Mouse (Mus musculus) lung, postnatal 0 days (tissue): Measurements from ENCODE around the gene D630003M21Rik. TPM values are rescaled to one million over a fixed set of nuclear protein-coding genes. Genes with fewer than 3 reads are reported as not detected.

Experiments
- ATAC-seq: fragments of 200-750 bp; cut with Nextera tagmentation; 2 replicates; pipeline ENCODE4 v1.8.0; 2017; ENCODE audit warnings: moderate library complexity
- DNase-seq: peaks from one replicate; pipeline ENCODE4 v3.0.0-alpha.2; 2016; ENCODE audit warnings: low spot score
- H3K27ac ChIP-seq: fragments of 300-500 bp; sonication (generic); 2 replicates; pipeline ENCODE4 v1.5.1; 2014; ENCODE audit warnings: antibody characterized with exemption, mild to moderate bottlenecking, low read length, mixed read lengths
- H3K27me3 ChIP-seq: fragments of 300-500 bp; sonication (generic); replicated peaks from 2 replicates; pipeline ENCODE4 v1.6.1; 2014; ENCODE audit warnings: low read length, mixed read lengths; ENCODE audit not compliant: insufficient read depth
- H3K36me3 ChIP-seq: fragments of 300-500 bp; sonication (generic); 2 replicates; pipeline ENCODE4 v1.6.1; 2014; ENCODE audit warnings: low read length, mixed read lengths; ENCODE audit not compliant: insufficient read depth
- H3K4me1 ChIP-seq: fragments of 300-500 bp; sonication (generic); 2 replicates; pipeline ENCODE4 v1.6.1; 2014; ENCODE audit warnings: antibody characterized with exemption, low read depth, low read length, mixed read lengths; ENCODE audit not compliant: insufficient read depth
- H3K4me2 ChIP-seq: fragments of 300-500 bp; sonication (generic); replicated peaks from 2 replicates; pipeline ENCODE4 v1.6.1; 2014; ENCODE audit warnings: low read depth, mild to moderate bottlenecking, low read length, moderate library complexity, mixed read lengths
- H3K4me3 ChIP-seq: fragments of 300-500 bp; sonication (generic); 2 replicates; pipeline ENCODE4 v1.5.1; 2014; ENCODE audit warnings: low read depth, low read length
- H3K9ac ChIP-seq: fragments of 300-500 bp; sonication (generic); replicated peaks from 2 replicates; pipeline ENCODE4 v1.6.1; 2014; ENCODE audit warnings: low read depth, mild to moderate bottlenecking
- H3K9me3 ChIP-seq: fragments of 300-500 bp; sonication (generic); 2 replicates; pipeline ENCODE4 v1.6.1; 2016; ENCODE audit warnings: low read length, mixed read lengths
- CTCF ChIP-seq: IDR thresholded peaks from 2 replicates; pipeline ENCODE4 v1.5.1; 2016; ENCODE audit warnings: antibody characterized with exemption, mild to moderate bottlenecking
- EP300 ChIP-seq: IDR thresholded peaks from 2 replicates; pipeline ENCODE4 v1.6.1; 2016; ENCODE audit warnings: antibody characterized with exemption, mild to moderate bottlenecking, control low read depth
- WGBS: fragments of 180-500 bp; shearing (Covaris S2); extraction: QIAGEN DNeasy Blood & Tissue Kit; methylation state at CpG from one replicate; pipeline ENCODE4 v1.1.7; 2014; 5-methylcytosine and 5-hydroxymethylcytosine counted together
- polyA plus RNA-seq: library from polyadenylated mRNA; unstranded; fragments of >200 nt; fragmentation: Nextera tagmentation; extraction: Ambion mirVana; gene quantifications from 2 replicates; pipeline ENCODE4 v1.2.1, GENCODE M21; 2015

D630003M21Rik gene
- polyA plus RNA-seq, 1 experiment from 2014 or later: 0.85 TPM

GRCm38 (mm10) chr2:158161761-158162160, 67.3 kb downstream of the D630003M21Rik start:
- H3K36me3 ChIP-seq: no peaks in the 10 kb centered on the region
- TF ChIP-seq EP300 (peak; percentile 53; the same call in 1 of the 2 replicates), CTCF (no peak)
- DNase-seq: peak; percentile 87
- no peaks in the 10 kb centered on the region for H3K27me3 ChIP-seq
- peaks cover 9% of the 10 kb centered on the region for H3K4me1 ChIP-seq
- H3K4me3 ChIP-seq: no peak overlapping the region
- ATAC-seq: peak; percentile 81
- H3K9ac ChIP-seq: no peak overlapping the region
- H3K4me2 ChIP-seq: no peak overlapping the region
- no peaks in the 10 kb centered on the region for H3K9me3 ChIP-seq
- H3K27ac ChIP-seq: peak overlapping the region; percentile 66
- WGBS: 58% methylated on average over 6 of the region's 6 CpGs

- ATAC-seq: peak; percentile 67
- H3K36me3 ChIP-seq: no peaks in the 10 kb centered on the region
- H3K4me2 ChIP-seq: peak overlapping the region; percentile 36
- peak overlapping the region; percentile 79 for H3K27ac ChIP-seq
- peaks cover 9% of the 10 kb centered on the region for H3K4me1 ChIP-seq
- no peaks in the 10 kb centered on the region for H3K9me3 ChIP-seq
- 15% methylated on average over 7 of the region's 7 CpGs for WGBS
- H3K9ac ChIP-seq: no peak overlapping the region
- no peaks in the 10 kb centered on the region for H3K27me3 ChIP-seq
- no peak for TF ChIP-seq EP300
- no peak for TF ChIP-seq CTCF
- H3K4me3 ChIP-seq: no peak overlapping the region
- DNase-seq: peak; percentile 78
Measured at GRCm38 (mm10) chr2:158159376-158160235, 69.4 kb downstream of the D630003M21Rik start.

GRCm38 (mm10) chr2:158157654-158158053, 71.4 kb downstream of the D630003M21Rik start:
- Histone ChIP-seq H3K4me2 (no peak overlapping the region), H3K27me3 (no peaks in the 10 kb centered on the region), H3K36me3 (no peaks in the 10 kb centered on the region), H3K9ac (no peak overlapping the region), H3K4me3 (no peak overlapping the region), H3K27ac (no peak overlapping the region), H3K4me1 (peaks cover 12% of the 10 kb centered on the region), H3K9me3 (no peaks in the 10 kb centered on the region)
- ATAC-seq: no peak
- no peak for DNase-seq
- TF ChIP-seq CTCF (no peak), EP300 (no peak)
- WGBS: 79% methylated on average over 8 of the region's 8 CpGs

- H3K36me3 ChIP-seq: no peaks in the 10 kb centered on the region
- no peak overlapping the region for H3K4me2 ChIP-seq
- no peak overlapping the region for H3K9ac ChIP-seq
- no peaks in the 10 kb centered on the region for H3K27me3 ChIP-seq
- WGBS: 83% methylated on average over 9 of the region's 9 CpGs
- ATAC-seq: no peak
- DNase-seq: no peak
- no peak overlapping the region for H3K27ac ChIP-seq
- peaks cover 14% of the 10 kb centered on the region for H3K4me1 ChIP-seq
- TF ChIP-seq EP300 (no peak), CTCF (no peak)
- no peaks in the 10 kb centered on the region for H3K9me3 ChIP-seq
- no peak overlapping the region for H3K4me3 ChIP-seq
Measured at GRCm38 (mm10) chr2:158156487-158156886, 72.5 kb downstream of the D630003M21Rik start.

GRCm38 (mm10) chr2:158155615-158156014, 73.4 kb downstream of the D630003M21Rik start:
- Histone ChIP-seq H3K4me3 (no peak overlapping the region), H3K4me1 (peaks cover 11% of the 10 kb centered on the region), H3K27ac (no peak overlapping the region), H3K27me3 (no peaks in the 10 kb centered on the region), H3K4me2 (no peak overlapping the region), H3K9ac (no peak overlapping the region), H3K36me3 (no peaks in the 10 kb centered on the region), H3K9me3 (no peaks in the 10 kb centered on the region)
- no peak for TF ChIP-seq CTCF
- no peak for TF ChIP-seq EP300
- DNase-seq (no peak), ATAC-seq (no peak)
- WGBS: 47% methylated on average over 2 of the region's 2 CpGs

- no peak for TF ChIP-seq CTCF
- no peak for TF ChIP-seq EP300
- 89% methylated on average over 7 of the region's 7 CpGs for WGBS
- ATAC-seq (no peak), DNase-seq (no peak)
- Histone ChIP-seq H3K9me3 (no peaks in the 10 kb centered on the region), H3K4me2 (no peak overlapping the region), H3K9ac (no peak overlapping the region), H3K27ac (no peak overlapping the region), H3K4me3 (no peak overlapping the region), H3K36me3 (no peaks in the 10 kb centered on the region), H3K27me3 (no peaks in the 10 kb centered on the region), H3K4me1 (peaks cover 6% of the 10 kb centered on the region; the same call in 1 of the 2 replicates)
Measured at GRCm38 (mm10) chr2:158155101-158155500, 73.9 kb downstream of the D630003M21Rik start.
